Mouse (Mus musculus) cerebral cortex, adult 2 months (tissue): ENCODE results near the gene Frmd4a.

Source experiments
- WGBS: fragments of 180-500 bp; shearing (Covaris S2); methylation state at CpG from one replicate; pipeline ENCODE4 v1.1.7; 2018; 5-methylcytosine and 5-hydroxymethylcytosine counted together

Gene Frmd4a

GRCm38 (mm10) chr2:4142221-4142950 is 124.9 kb downstream of the Frmd4a start:
- 65% methylated on average over 4 of the region's 4 CpGs for WGBS

GRCm38 (mm10) chr2:4144424-4144823 is 126.9 kb downstream of the Frmd4a start:
- 78% methylated on average over 4 of the region's 4 CpGs for WGBS

GRCm38 (mm10) chr2:4152521-4153040 is 135.1 kb downstream of the Frmd4a start:
- WGBS, result 15% methylated on average over 14 of the region's 14 CpGs

GRCm38 (mm10) chr2:4153131-4153631 is 135.7 kb downstream of the Frmd4a start:
- 4% methylated on average over 16 of the region's 16 CpGs for WGBS

- WGBS, result 67% methylated on average over 5 of the region's 5 CpGs
These were observed 136.6 kb downstream of the Frmd4a start for GRCm38 (mm10) chr2:4154036-4154653.

- 86% methylated on average over 4 of the region's 4 CpGs for WGBS
These were observed 137.1 kb downstream of the Frmd4a start for GRCm38 (mm10) chr2:4154654-4155047.

- WGBS, result 87% methylated on average over 4 of the region's 4 CpGs
These were observed 139.9 kb downstream of the Frmd4a start for GRCm38 (mm10) chr2:4157396-4157795.

- 88% methylated on average over 15 of the region's 15 CpGs for WGBS
These were observed 142.2 kb downstream of the Frmd4a start for GRCm38 (mm10) chr2:4159574-4160203.

GRCm38 (mm10) chr2:4166191-4166590 is 148.7 kb downstream of the Frmd4a start:
- WGBS, result 88% methylated on average over 2 of the region's 2 CpGs

- WGBS, result 80% methylated on average over 6 of the region's 6 CpGs
These were observed 149.6 kb downstream of the Frmd4a start for GRCm38 (mm10) chr2:4167131-4167530.

- WGBS, result 52% methylated on average over 10 of the region's 10 CpGs
These were observed 152.2 kb downstream of the Frmd4a start for GRCm38 (mm10) chr2:4169726-4170125.

- WGBS, result 60% methylated on average over 4 of the region's 4 CpGs
These were observed 152.7 kb downstream of the Frmd4a start for GRCm38 (mm10) chr2:4170189-4170588.

- 82% methylated on average over 8 of the region's 8 CpGs for WGBS
These were observed 167.5 kb downstream of the Frmd4a start for GRCm38 (mm10) chr2:4184991-4185390.

GRCm38 (mm10) chr2:4187521-4187920 is 170.0 kb downstream of the Frmd4a start:
- WGBS, result 39% methylated on average over 4 of the region's 4 CpGs

- 71% methylated on average over 3 of the region's 3 CpGs for WGBS
These were observed 170.8 kb downstream of the Frmd4a start for GRCm38 (mm10) chr2:4188303-4188702.

- 86% methylated on average over 3 of the region's 3 CpGs for WGBS
These were observed 172.8 kb downstream of the Frmd4a start for GRCm38 (mm10) chr2:4190345-4190744.

GRCm38 (mm10) chr2:4190995-4191394 is 173.5 kb downstream of the Frmd4a start:
- 69% methylated on average over 5 of the region's 5 CpGs for WGBS

GRCm38 (mm10) chr2:4194324-4195014 is 177.0 kb downstream of the Frmd4a start:
- 57% methylated on average over 9 of the region's 9 CpGs for WGBS

GRCm38 (mm10) chr2:4196041-4196440 is 178.5 kb downstream of the Frmd4a start:
- 65% methylated on average over 4 of the region's 4 CpGs for WGBS

- 57% methylated on average over 7 of the region's 7 CpGs for WGBS
These were observed 191.7 kb downstream of the Frmd4a start for GRCm38 (mm10) chr2:4209234-4209633.

- WGBS, result 0% methylated on average over 1 of the region's 1 CpGs
These were observed 204.9 kb downstream of the Frmd4a start for GRCm38 (mm10) chr2:4222497-4222828.

- 95% methylated on average over 6 of the region's 6 CpGs for WGBS
These were observed 205.8 kb downstream of the Frmd4a start for GRCm38 (mm10) chr2:4223316-4223715.
